Mouse (Mus musculus): ENCODE results near the gene Ankmy1.

Gene Ankmy1

GRCm38 (mm10) chr1:92902786-92903185 is at the start of gene Ankmy1:
Gene Ankmy1 (minus strand): TSS chr1:92902906.
- DNase-seq = peak; percentile 86

- DNase-seq = no peak
These were observed 47.9 kb upstream of the Ankmy1 start, which contains the start of gene Gpr35 for GRCm38 (mm10) chr1:92950607-92951006. Gene Gpr35 (plus strand): TSS chr1:92950865.

- peak; percentile 26 for DNase-seq
These were observed 46.7 kb upstream of the Ankmy1 start for GRCm38 (mm10) chr1:92949426-92949825.

GRCm38 (mm10) chr1:92947966-92948365 is 45.3 kb upstream of the Ankmy1 start:
- no peak for DNase-seq

- DNase-seq = no peak
These were observed 40.7 kb upstream of the Ankmy1 start for GRCm38 (mm10) chr1:92943219-92943989.

- DNase-seq = no peak
These were observed 37.0 kb upstream of the Ankmy1 start for GRCm38 (mm10) chr1:92939746-92940145.

GRCm38 (mm10) chr1:92937797-92938196 is 35.1 kb upstream of the Ankmy1 start:
- DNase-seq = no peak

GRCm38 (mm10) chr1:92936467-92936866 is 33.8 kb upstream of the Ankmy1 start:
- DNase-seq = no peak

- DNase-seq = no peak
These were observed 33.3 kb upstream of the Ankmy1 start for GRCm38 (mm10) chr1:92935977-92936376.

- DNase-seq = no peak
These were observed 32.6 kb upstream of the Ankmy1 start for GRCm38 (mm10) chr1:92935054-92935962.

GRCm38 (mm10) chr1:92934182-92934827 is 31.6 kb upstream of the Ankmy1 start, which contains the start of gene Capn10:
Gene Capn10 (plus strand): TSS chr1:92934376.
- peak; percentile 98 for DNase-seq

GRCm38 (mm10) chr1:92933611-92934010 is 30.9 kb upstream of the Ankmy1 start:
- DNase-seq = no peak

GRCm38 (mm10) chr1:92930171-92930706 is 27.5 kb upstream of the Ankmy1 start:
- no peak for DNase-seq

GRCm38 (mm10) chr1:92921496-92921895 is 18.8 kb upstream of the Ankmy1 start:
- no peak for DNase-seq

- DNase-seq = no peak
These were observed 17.9 kb upstream of the Ankmy1 start for GRCm38 (mm10) chr1:92920474-92921200.

- no peak for DNase-seq
These were observed 17.1 kb upstream of the Ankmy1 start for GRCm38 (mm10) chr1:92919775-92920174.

- no peak for DNase-seq
These were observed 16.4 kb upstream of the Ankmy1 start for GRCm38 (mm10) chr1:92919151-92919550.

GRCm38 (mm10) chr1:92916725-92917124 is 14.0 kb upstream of the Ankmy1 start:
- no peak for DNase-seq

- no peak for DNase-seq
These were observed 12.3 kb upstream of the Ankmy1 start for GRCm38 (mm10) chr1:92914993-92915392.

GRCm38 (mm10) chr1:92914239-92914638 is 11.5 kb upstream of the Ankmy1 start:
- DNase-seq = no peak

GRCm38 (mm10) chr1:92912286-92912685 is 9.6 kb upstream of the Ankmy1 start:
- DNase-seq = peak; percentile 29

- no peak for DNase-seq
These were observed 9.0 kb upstream of the Ankmy1 start for GRCm38 (mm10) chr1:92911721-92912138.

Measured in embryo, embryonic 11 days (tissue).